Mouse (Mus musculus): Measurements from ENCODE around the gene Mlph. TPM values are rescaled to one million over a fixed set of nuclear protein-coding genes. Genes with fewer than 3 reads are reported as not detected.

The Mlph gene
- total and polyA plus RNA-seq, 3 experiments = not detected

- Histone ChIP-seq H3K4me1 (ENCODE audit: insufficient read depth, low read depth, low read length) (no peaks in the 10 kb centered on the region), H3K36me3 (replicated peaks) (no peaks in the 10 kb centered on the region), H3K4me3 (ENCODE audit: low read depth, low read length) (no peak overlapping the region), H3K27me3 (ENCODE audit: insufficient read depth, low read length) (no peaks in the 10 kb centered on the region), H3K9me3 (replicated peaks) (peaks cover 89% of the 10 kb centered on the region)
- ATAC-seq (ENCODE audit: extremely low read depth, insufficient number of reproducible peaks, low FRiP score, poor library complexity, severe bottlenecking) (no peak), DNase-seq (ENCODE audit: low spot score) (no peak)
- TF ChIP-seq GATA2 (IDR thresholded peaks at IDR 0.05; ENCODE audit: borderline replicate concordance, low read depth, low read length) (no peak), TAL1 (conservative IDR thresholded peaks at IDR 0.05; ENCODE audit: low read depth, low read length) (no peak), CTCF (IDR thresholded peaks at IDR 0.05; ENCODE audit: low read depth, low read length) (no peak), GATA1 (IDR thresholded peaks at IDR 0.05; ENCODE audit: borderline replicate concordance, low read length) (no peak), POLR2AphosphoS5 (IDR thresholded peaks at IDR 0.05; ENCODE audit: insufficient replicate concordance, low read depth, low read length) (no peak)
Observed at GRCm38 (mm10) chr1:90968649-90969048, 53.8 kb downstream of the Mlph start.

GRCm38 (mm10) chr1:90969347-90969784 is 54.5 kb downstream of the Mlph start, which contains the start of gene Rab17:
Gene Rab17, minus strand, starts transcription at chr1:90969661.
- DNase-seq (ENCODE audit: low spot score) (no peak), ATAC-seq (ENCODE audit: extremely low read depth, insufficient number of reproducible peaks, low FRiP score, poor library complexity, severe bottlenecking) (no peak)
- H3K27me3 ChIP-seq (ENCODE audit: insufficient read depth, low read length) = no peaks in the 10 kb centered on the region
- H3K36me3 ChIP-seq (replicated peaks) = no peaks in the 10 kb centered on the region
- H3K4me3 ChIP-seq (ENCODE audit: low read depth, low read length) = no peak within 1 kb of the TSS
- H3K9me3 ChIP-seq (replicated peaks) = peaks cover 90% of the 10 kb centered on the region
- no peaks in the 10 kb centered on the region for H3K4me1 ChIP-seq (ENCODE audit: insufficient read depth, low read depth, low read length)
- no peak for TF ChIP-seq GATA2 (IDR thresholded peaks at IDR 0.05; ENCODE audit: borderline replicate concordance, low read depth, low read length)
- TF ChIP-seq GATA1 (IDR thresholded peaks at IDR 0.05; ENCODE audit: borderline replicate concordance, low read length) = no peak
- no peak for TF ChIP-seq TAL1 (conservative IDR thresholded peaks at IDR 0.05; ENCODE audit: low read depth, low read length)
- no peak for TF ChIP-seq POLR2AphosphoS5 (IDR thresholded peaks at IDR 0.05; ENCODE audit: insufficient replicate concordance, low read depth, low read length)
- TF ChIP-seq CTCF (IDR thresholded peaks at IDR 0.05; ENCODE audit: low read depth, low read length) = no peak

- Histone ChIP-seq H3K36me3 (replicated peaks) (no peaks in the 10 kb centered on the region), H3K9me3 (replicated peaks) (peaks cover 92% of the 10 kb centered on the region), H3K4me3 (ENCODE audit: low read depth, low read length) (no peak overlapping the region), H3K4me1 (ENCODE audit: insufficient read depth, low read depth, low read length) (no peaks in the 10 kb centered on the region), H3K27me3 (ENCODE audit: insufficient read depth, low read length) (no peaks in the 10 kb centered on the region)
- TF ChIP-seq GATA2 (IDR thresholded peaks at IDR 0.05; ENCODE audit: borderline replicate concordance, low read depth, low read length) (no peak), GATA1 (IDR thresholded peaks at IDR 0.05; ENCODE audit: borderline replicate concordance, low read length) (no peak)
- ATAC-seq (ENCODE audit: extremely low read depth, insufficient number of reproducible peaks, low FRiP score, poor library complexity, severe bottlenecking) (no peak), DNase-seq (ENCODE audit: low spot score) (no peak)
Observed at GRCm38 (mm10) chr1:90969881-90970390, 55.1 kb downstream of the Mlph start.

DNA sequence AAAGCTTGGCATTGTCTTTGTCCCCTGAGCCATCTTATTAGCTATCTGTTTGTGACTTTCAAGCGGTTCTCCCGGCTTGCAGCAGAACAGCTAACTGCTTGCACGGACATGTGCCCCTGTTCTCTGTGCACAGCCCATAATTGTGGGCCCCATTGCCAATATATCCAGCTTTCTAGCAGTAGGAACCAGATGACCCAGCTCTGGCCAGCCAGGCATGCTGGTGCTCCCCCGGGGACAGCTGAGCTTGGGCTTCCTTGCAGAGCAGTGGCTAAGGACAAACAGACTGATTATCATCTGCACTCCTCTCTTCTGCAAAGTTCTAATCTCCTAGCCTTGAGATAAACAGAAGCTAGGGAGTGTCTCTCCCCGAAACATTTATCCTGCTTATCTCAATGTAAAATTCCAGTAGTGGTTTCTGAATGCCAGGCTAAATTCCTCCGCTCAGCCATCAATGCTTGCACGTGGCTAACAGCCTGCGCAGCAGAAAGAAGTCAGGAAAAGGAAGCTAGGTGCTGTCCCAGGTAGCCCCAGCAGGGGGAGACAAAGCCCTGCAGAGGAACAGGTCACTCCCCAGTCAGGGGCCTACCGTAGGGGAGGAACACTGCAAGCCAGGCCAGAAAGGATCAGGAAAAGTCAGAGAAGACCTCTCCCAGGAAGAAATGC is 58.2 kb downstream of the Mlph start:
- no peak for ATAC-seq (ENCODE audit: extremely low read depth, insufficient number of reproducible peaks, low FRiP score, poor library complexity, severe bottlenecking)

GRCm38 (mm10) chr1:90973574-90973911 is 58.7 kb downstream of the Mlph start:
- Histone ChIP-seq H3K36me3 (replicated peaks) (no peaks in the 10 kb centered on the region), H3K27me3 (ENCODE audit: insufficient read depth, low read length) (no peaks in the 10 kb centered on the region), H3K9me3 (replicated peaks) (peaks cover 91% of the 10 kb centered on the region), H3K4me1 (ENCODE audit: insufficient read depth, low read depth, low read length) (no peaks in the 10 kb centered on the region), H3K4me3 (ENCODE audit: low read depth, low read length) (no peak overlapping the region)
- TF ChIP-seq GATA2 (IDR thresholded peaks at IDR 0.05; ENCODE audit: borderline replicate concordance, low read depth, low read length) = no peak
- TF ChIP-seq CTCF (IDR thresholded peaks at IDR 0.05; ENCODE audit: low read depth, low read length) = no peak
- no peak for TF ChIP-seq TAL1 (conservative IDR thresholded peaks at IDR 0.05; ENCODE audit: low read depth, low read length)
- no peak for TF ChIP-seq GATA1 (IDR thresholded peaks at IDR 0.05; ENCODE audit: borderline replicate concordance, low read length)
- TF ChIP-seq POLR2AphosphoS5 (IDR thresholded peaks at IDR 0.05; ENCODE audit: insufficient replicate concordance, low read depth, low read length) = no peak
- ATAC-seq (ENCODE audit: extremely low read depth, insufficient number of reproducible peaks, low FRiP score, poor library complexity, severe bottlenecking) (no peak), DNase-seq (ENCODE audit: low spot score) (no peak)

More for the DNA sequence above, 58.2 kb downstream of the Mlph start:
- no peak for DNase-seq (ENCODE audit: low spot score)
- Histone ChIP-seq H3K36me3 (replicated peaks) (no peaks in the 10 kb centered on the region), H3K4me1 (ENCODE audit: insufficient read depth, low read depth, low read length) (no peaks in the 10 kb centered on the region), H3K4me3 (ENCODE audit: low read depth, low read length) (no peak overlapping the region), H3K9me3 (replicated peaks) (peaks cover 96% of the 10 kb centered on the region), H3K27me3 (ENCODE audit: insufficient read depth, low read length) (no peaks in the 10 kb centered on the region)
- TF ChIP-seq TAL1 (conservative IDR thresholded peaks at IDR 0.05; ENCODE audit: low read depth, low read length) (no peak), CTCF (IDR thresholded peaks at IDR 0.05; ENCODE audit: low read depth, low read length) (peak; percentile 11; the same call in 1 of the 2 replicates)

DNA sequence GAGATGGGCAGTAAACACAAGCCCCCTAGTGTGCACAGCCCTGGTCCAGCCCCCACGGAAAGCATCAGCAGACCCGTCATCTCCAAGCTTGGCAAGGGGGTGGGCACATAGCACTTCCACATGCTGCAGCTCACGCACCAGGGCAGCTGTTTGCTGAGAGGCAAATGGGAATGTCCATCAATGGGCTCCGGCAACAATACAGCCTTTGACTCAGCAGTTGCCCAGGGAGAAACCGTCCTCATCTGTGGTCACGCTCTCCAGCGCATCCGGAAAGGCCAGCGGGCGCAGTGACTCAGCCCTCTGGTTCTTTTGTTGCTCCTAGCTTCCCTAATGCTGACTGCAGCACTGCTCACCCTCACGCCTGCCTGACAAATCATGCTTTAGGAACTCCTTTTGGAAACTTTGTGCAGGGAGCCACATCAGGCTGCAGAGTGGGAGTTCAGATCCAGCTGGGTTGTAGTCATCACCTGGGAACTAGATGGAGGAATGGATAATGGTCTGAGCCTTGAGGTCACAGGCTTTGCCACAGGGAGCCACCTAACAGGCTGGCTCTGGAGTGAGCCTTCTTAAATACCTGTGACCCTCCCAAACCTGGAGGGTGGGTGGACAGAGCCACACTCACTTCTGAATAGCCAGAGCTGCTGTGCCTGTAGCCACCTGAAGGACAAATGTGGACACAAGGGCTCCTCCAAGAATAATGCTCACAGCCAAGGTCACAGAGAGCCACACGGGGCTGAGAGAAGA is 60.2 kb downstream of the Mlph start:
- Histone ChIP-seq H3K36me3 (replicated peaks) (no peaks in the 10 kb centered on the region), H3K27me3 (ENCODE audit: insufficient read depth, low read length) (no peaks in the 10 kb centered on the region), H3K4me3 (ENCODE audit: low read depth, low read length) (no peak overlapping the region), H3K4me1 (ENCODE audit: insufficient read depth, low read depth, low read length) (no peaks in the 10 kb centered on the region), H3K9me3 (replicated peaks) (peaks cover 75% of the 10 kb centered on the region)
- ATAC-seq (ENCODE audit: extremely low read depth, insufficient number of reproducible peaks, low FRiP score, poor library complexity, severe bottlenecking) (no peak), DNase-seq (ENCODE audit: low spot score) (no peak)
- TF ChIP-seq TAL1 (conservative IDR thresholded peaks at IDR 0.05; ENCODE audit: low read depth, low read length) = no peak
- TF ChIP-seq GATA2 (IDR thresholded peaks at IDR 0.05; ENCODE audit: borderline replicate concordance, low read depth, low read length) = no peak
- TF ChIP-seq GATA1 (IDR thresholded peaks at IDR 0.05; ENCODE audit: borderline replicate concordance, low read length) = no peak
- no peak for TF ChIP-seq CTCF (IDR thresholded peaks at IDR 0.05; ENCODE audit: low read depth, low read length)
- no peak for TF ChIP-seq POLR2AphosphoS5 (IDR thresholded peaks at IDR 0.05; ENCODE audit: insufficient replicate concordance, low read depth, low read length)

Measured in G1E (cell line).